8 mouse cellular contexts compared by ENCODE assay signal in genomic region chr9:72111004-72111621, GRCm38 (mm10). TPM values are rescaled to one million over a fixed set of nuclear protein-coding genes. Genes with fewer than 3 reads are reported as not detected.
DNase-seq lines count a peak whose midpoint lies in the region; ATAC-seq and TF ChIP-seq lines count a peak whose summit lies in the region.

No protein-coding gene starts in this region.

- peak overlapping the region; percentile 99 for H3K9ac ChIP-seq in forebrain, embryonic 16.5 days (replicated peaks; ENCODE audit: low read depth, low read length)
- H3K9ac ChIP-seq in lung, embryonic 16.5 days (ENCODE audit: low read length): peak overlapping the region; percentile 95

- no peak for TF ChIP-seq CTCF in G1E (IDR thresholded peaks at IDR 0.05; ENCODE audit: low read depth, low read length)
- TF ChIP-seq CTCF in cerebellum, adult 2 months (IDR thresholded peaks at IDR 0.05; ENCODE audit: borderline replicate concordance, insufficient read depth, low read depth, low read length): no peak
- TF ChIP-seq CTCF in olfactory bulb, adult 2 months (IDR thresholded peaks at IDR 0.05; ENCODE audit: insufficient read depth, low read depth, low read length): no peak
- no peak for TF ChIP-seq CTCF in thymus, adult 2 months (IDR thresholded peaks at IDR 0.05; ENCODE audit: borderline replicate concordance, control insufficient read depth, extremely low read depth, insufficient read depth, low read length, poor library complexity)

- peaks cover 15% of the 10 kb centered on the region for H3K36me3 ChIP-seq in G1E (replicated peaks)
- H3K36me3 ChIP-seq in forebrain, embryonic 16.5 days (ENCODE audit: control insufficient read depth, insufficient read depth): no peaks in the 10 kb centered on the region
- H3K36me3 ChIP-seq in lung, embryonic 16.5 days (ENCODE audit: control insufficient read depth, insufficient read depth, low read length): no peaks in the 10 kb centered on the region; the same call in 1 of the 2 replicates
- peaks cover 7% of the 10 kb centered on the region; the same call in 1 of the 2 replicates for H3K36me3 ChIP-seq in thymus, adult 2 months (ENCODE audit: control insufficient read depth, insufficient read depth, low read length)

- intact Hi-C loops in heart, postnatal 36 days (cut with DNase I): loop anchor here (1.0 to 5.0 kb wide), 2 partner anchors 22 to 179 kb away; no protein-coding TSS in a partner anchor

- no peak for TF ChIP-seq POLR2A in cerebellum, adult 2 months (IDR thresholded peaks at IDR 0.05; ENCODE audit: borderline replicate concordance, insufficient read depth, low read length)
- no peak for TF ChIP-seq POLR2A in olfactory bulb, adult 2 months (IDR thresholded peaks at IDR 0.05; ENCODE audit: insufficient read depth, low read depth, low read length)
- TF ChIP-seq POLR2A in thymus, adult 2 months (IDR thresholded peaks at IDR 0.05; ENCODE audit: control insufficient read depth, extremely low read depth, insufficient read depth, low read length, poor library complexity): no peak

- DNase-seq in G1E (ENCODE audit: low spot score): peak; percentile 56
- peak; percentile 84 to 86 for DNase-seq in cerebellum, adult 2 months
- DNase-seq in heart, postnatal 36 days: peak; percentile 60 to 80
- DNase-seq in layer of hippocampus, adult 9-11 months: peak; percentile 35
- peak; percentile 57 for DNase-seq in thymus, adult 2 months

- H3K4me1 ChIP-seq in G1E (ENCODE audit: insufficient read depth, low read depth, low read length): peaks cover 22% of the 10 kb centered on the region
- no peaks in the 10 kb centered on the region for H3K4me1 ChIP-seq in cerebellum, adult 2 months (ENCODE audit: control insufficient read depth, insufficient read depth, low read length)
- H3K4me1 ChIP-seq in forebrain, embryonic 16.5 days (replicated peaks; ENCODE audit: control insufficient read depth, insufficient read depth, low read length): peaks cover 11% of the 10 kb centered on the region; the same call in 1 of the 2 replicates
- peaks cover 14% of the 10 kb centered on the region for H3K4me1 ChIP-seq in lung, embryonic 16.5 days (replicated peaks; ENCODE audit: control insufficient read depth, insufficient read depth, low read length)
- H3K4me1 ChIP-seq in olfactory bulb, adult 2 months (ENCODE audit: control insufficient read depth, insufficient read depth, low read length): no peaks in the 10 kb centered on the region
- H3K4me1 ChIP-seq in thymus, adult 2 months (replicated peaks; ENCODE audit: control insufficient read depth, insufficient read depth, low read length): peaks cover 4% of the 10 kb centered on the region; the same call in 1 of the 2 replicates

- peak overlapping the region; percentile 92 for H3K4me3 ChIP-seq in G1E (ENCODE audit: low read depth, low read length)
- peak overlapping the region; percentile 75 for H3K4me3 ChIP-seq in cerebellum, adult 2 months (replicated peaks; ENCODE audit: insufficient read depth, low read depth, low read length)
- H3K4me3 ChIP-seq in forebrain, embryonic 16.5 days (replicated peaks; ENCODE audit: low read length): peak overlapping the region; percentile 71
- H3K4me3 ChIP-seq in lung, embryonic 16.5 days (ENCODE audit: low read length): peak overlapping the region; percentile 71
- H3K4me3 ChIP-seq in olfactory bulb, adult 2 months (ENCODE audit: insufficient read depth, low read depth, low read length): peak overlapping the region; percentile 91
- H3K4me3 ChIP-seq in thymus, adult 2 months (ENCODE audit: control insufficient read depth, insufficient read depth, low read length): peak overlapping the region; percentile 97

- peak overlapping the region; percentile 95 for H3K27ac ChIP-seq in cerebellum, adult 2 months (ENCODE audit: insufficient read depth, low read length)
- H3K27ac ChIP-seq in forebrain, embryonic 16.5 days (ENCODE audit: low read length): peak overlapping the region; percentile 97
- H3K27ac ChIP-seq in lung, embryonic 16.5 days (ENCODE audit: low read length): peak overlapping the region; percentile 94
- H3K27ac ChIP-seq in olfactory bulb, adult 2 months (ENCODE audit: insufficient read depth, low read depth, low read length): peak overlapping the region; percentile 89
- H3K27ac ChIP-seq in thymus, adult 2 months (ENCODE audit: control insufficient read depth, insufficient read depth, low read length): peak overlapping the region; percentile 73

- ATAC-seq in G1E (ENCODE audit: extremely low read depth, insufficient number of reproducible peaks, low FRiP score, poor library complexity, severe bottlenecking): no peak
- peak; percentile 78 for ATAC-seq in forebrain, embryonic 16.5 days
- ATAC-seq in lung, embryonic 16.5 days (ENCODE audit: low read depth): peak; percentile 80

- H3K4me2 ChIP-seq in forebrain, embryonic 16.5 days (ENCODE audit: low read length): peak overlapping the region; percentile 62
- H3K4me2 ChIP-seq in lung, embryonic 16.5 days (ENCODE audit: low read depth, low read length): peak overlapping the region; percentile 78

- no peaks in the 10 kb centered on the region for H3K9me3 ChIP-seq in G1E (replicated peaks)
- H3K9me3 ChIP-seq in forebrain, embryonic 16.5 days (ENCODE audit: control insufficient read depth, low read length): no peaks in the 10 kb centered on the region
- H3K9me3 ChIP-seq in lung, embryonic 16.5 days (ENCODE audit: control insufficient read depth, low read length): no peaks in the 10 kb centered on the region

- WGBS in cerebellum, adult 2 months: under 1% methylated on average over 90 of the region's 90 CpGs
- WGBS in forebrain, embryonic 16.5 days: 0% methylated on average over 89 of the region's 90 CpGs
- WGBS in lung, embryonic 16.5 days: 0% methylated on average over 73 of the region's 90 CpGs
- WGBS in olfactory bulb, adult 2 months: under 1% methylated on average over 79 of the region's 90 CpGs
- WGBS in thymus, adult 2 months: 1% methylated on average over 90 of the region's 90 CpGs

- no peaks in the 10 kb centered on the region for H3K27me3 ChIP-seq in G1E (ENCODE audit: insufficient read depth, low read length)
- no peaks in the 10 kb centered on the region for H3K27me3 ChIP-seq in cerebellum, adult 2 months (ENCODE audit: control insufficient read depth, insufficient read depth, low read length)
- H3K27me3 ChIP-seq in forebrain, embryonic 16.5 days (replicated peaks; ENCODE audit: control insufficient read depth, insufficient read depth, low read length): no peaks in the 10 kb centered on the region
- H3K27me3 ChIP-seq in lung, embryonic 16.5 days (ENCODE audit: control insufficient read depth, insufficient read depth, low read depth, low read length): no peaks in the 10 kb centered on the region
- no peaks in the 10 kb centered on the region for H3K27me3 ChIP-seq in thymus, adult 2 months (ENCODE audit: control insufficient read depth, insufficient read depth, low read length)

RNA-seq across cellular contexts. Expression of gene Tcf12, which starts 0.6 kb away (rescaled TPM):
- total RNA-seq in G1E (2014; fragmentation: Nextera tagmentation) (329 and 366 TPM in 2 replicates), G1E (2017) (76.1 and 80.7 TPM in 2 replicates)
- polyA plus RNA-seq in G1E (2012): 34.7 and 49.3 TPM in 2 replicates
- 53.0 and 60.6 TPM in 2 replicates for polyA plus RNA-seq in cerebellum, adult 2 months (2012; rRNA removed)
- polyA plus RNA-seq in forebrain, embryonic 16.5 days (2015; fragmentation: Nextera tagmentation; extraction: Ambion mirVana): 52.0 and 57.0 TPM in 2 replicates
- total RNA-seq in heart, postnatal 36 days (2021): 10 to 100 TPM; 29.7 to 39.4 TPM
- polyA plus RNA-seq in lung, embryonic 16.5 days (2015; fragmentation: Nextera tagmentation; extraction: Ambion mirVana): 54.9 and 60.4 TPM in 2 replicates
- 324 TPM in 1 of 2 replicates, not detected in the other for polyA plus RNA-seq in olfactory bulb, adult 2 months (2012; ENCODE audit: insufficient read depth, insufficient read length, low replicate concordance, missing spikeins)
- polyA plus RNA-seq in thymus, adult 2 months (2012; rRNA removed): 401 and 416 TPM in 2 replicates

Comparison
In these comparisons a context has a peak if more than half of its experiments do, and no peak if none do; other contexts are left out.
1. DNase-seq: peak in every context shown above with its lines; median percentile 85 in cerebellum, adult 2 months; 70 in heart, postnatal 36 days; 57 in thymus, adult 2 months; 56 in G1E; 35 in layer of hippocampus, adult 9-11 months.